Mouse (Mus musculus) thymus, adult 2 months (tissue): ENCODE measurements at regions not wholly inside any gene's neighbourhood (a gene's known extent, or its start where the extent isn't known, plus 50 kb on each side); places are given as distances from the start of the nearest gene placed in this dataset.

Experiments
- CTCF ChIP-seq: fragments of 200-500 bp; IDR thresholded peaks from 2 replicates; pipeline ENCODE4 v1.5.1; 2012; ENCODE audit warnings: mild to moderate bottlenecking, control low read depth, low read length, moderate library complexity, borderline replicate concordance; ENCODE audit not compliant: control insufficient read depth, poor library complexity, insufficient read depth; ENCODE audit errors: extremely low read depth
- POLR2A ChIP-seq: fragments of 200-500 bp; IDR thresholded peaks from 2 replicates; pipeline ENCODE4 v1.6.1; 2012; ENCODE audit warnings: mild to moderate bottlenecking, low read length, control low read depth, moderate library complexity; ENCODE audit not compliant: control insufficient read depth, poor library complexity, insufficient read depth; ENCODE audit errors: extremely low read depth

- TF ChIP-seq POLR2A (no peak), CTCF (no peak)
Observed at GRCm38 (mm10) chr6:116902371-116902770, 185.7 kb upstream of the Tmem72 start.
